Mouse (Mus musculus) gastrocnemius, postnatal 36 days (tissue): ENCODE data around the gene Hfe2. TPM values are rescaled to one million over a fixed set of nuclear protein-coding genes. Genes with fewer than 3 reads are reported as not detected.
A peak's percentile ranks its signal among the peaks of the same experiment; 100 is the strongest.
"Not testable (repeated sequence)": the region's sequence is repeated elsewhere in the genome, so short reads cannot be mapped to it uniquely, and the experiment has no call there.

Experiments used
- DNase-seq, 2 experiments: peaks; one replicate each; pipeline ENCODE4 v3.0.0; 2022
- intact Hi-C: fragments of 180-260 bp; cut with DNase I; formaldehyde crosslinking; loops from one replicate; pipeline ENCODE4 v1.15.1; 2025
- total RNA-seq, 2 experiments: library from RNA; stranded (reverse); gene quantifications; 2 replicates each; pipeline ENCODE4 v1.2.3; 2021

Hfe2 gene
- total RNA-seq, 2 experiments from 2014 or later = 612 to 621 TPM

DNA sequence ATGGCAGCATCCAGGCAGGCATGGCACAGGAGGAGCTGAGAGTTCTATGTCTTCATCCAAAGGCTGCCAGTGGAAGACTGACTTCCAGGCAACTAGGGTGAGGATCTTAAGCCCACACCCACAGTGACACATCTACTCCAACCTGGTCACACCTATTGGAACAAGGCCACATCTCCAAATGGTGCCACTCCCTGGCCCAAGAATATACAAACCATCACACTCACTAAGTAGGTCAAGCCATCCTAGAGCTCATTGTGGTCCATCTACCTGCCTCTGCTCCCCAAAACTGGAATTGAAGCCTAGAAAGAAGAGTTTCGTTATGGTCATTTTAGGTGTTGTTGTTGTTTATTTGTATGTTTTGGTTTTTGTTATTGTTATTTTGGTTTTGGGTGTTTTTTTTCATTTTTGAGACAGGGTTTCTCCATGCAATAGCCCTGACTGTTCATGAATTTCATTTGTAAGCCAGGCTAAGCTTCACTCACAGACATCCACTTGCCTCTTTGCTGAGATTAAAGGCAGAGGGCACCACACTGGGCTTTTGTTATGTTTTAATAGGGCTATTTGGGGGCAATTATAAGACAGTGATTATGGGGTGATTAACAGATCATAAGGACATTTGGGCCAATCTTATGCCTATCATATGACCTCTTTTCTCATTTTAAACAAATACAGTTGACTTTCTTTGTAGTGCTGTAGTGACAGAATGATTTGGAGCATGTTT is 29.3 kb upstream of the Hfe2 start:
- intact Hi-C loops = loop anchor here (5.0 kb wide), 1 partner anchor 37 kb away; no protein-coding TSS in a partner anchor
- DNase-seq = no peak

DNA sequence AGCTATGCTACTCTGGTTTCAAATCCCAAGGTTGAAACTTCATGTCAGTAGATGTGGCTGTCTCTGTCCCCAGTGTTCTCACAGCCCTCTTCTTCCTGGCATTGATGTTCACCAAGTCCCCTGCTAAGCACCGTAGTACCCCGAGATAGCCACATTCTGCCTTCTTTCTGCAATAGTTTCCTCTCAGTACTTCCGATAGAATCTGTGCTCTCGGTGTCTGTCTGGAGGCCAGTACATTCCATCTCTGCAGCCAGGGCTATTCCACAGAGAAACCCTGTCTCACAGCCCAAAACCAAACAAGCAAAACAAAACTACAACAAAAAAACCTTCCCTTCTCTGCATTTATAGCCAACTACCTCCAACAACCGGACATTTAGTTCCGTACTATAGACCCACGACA is 28.8 kb upstream of the Hfe2 start:
- intact Hi-C loops = loop anchor here (5.0 kb wide), 1 partner anchor 36 kb away; no protein-coding TSS in a partner anchor
- no peak for DNase-seq

DNA sequence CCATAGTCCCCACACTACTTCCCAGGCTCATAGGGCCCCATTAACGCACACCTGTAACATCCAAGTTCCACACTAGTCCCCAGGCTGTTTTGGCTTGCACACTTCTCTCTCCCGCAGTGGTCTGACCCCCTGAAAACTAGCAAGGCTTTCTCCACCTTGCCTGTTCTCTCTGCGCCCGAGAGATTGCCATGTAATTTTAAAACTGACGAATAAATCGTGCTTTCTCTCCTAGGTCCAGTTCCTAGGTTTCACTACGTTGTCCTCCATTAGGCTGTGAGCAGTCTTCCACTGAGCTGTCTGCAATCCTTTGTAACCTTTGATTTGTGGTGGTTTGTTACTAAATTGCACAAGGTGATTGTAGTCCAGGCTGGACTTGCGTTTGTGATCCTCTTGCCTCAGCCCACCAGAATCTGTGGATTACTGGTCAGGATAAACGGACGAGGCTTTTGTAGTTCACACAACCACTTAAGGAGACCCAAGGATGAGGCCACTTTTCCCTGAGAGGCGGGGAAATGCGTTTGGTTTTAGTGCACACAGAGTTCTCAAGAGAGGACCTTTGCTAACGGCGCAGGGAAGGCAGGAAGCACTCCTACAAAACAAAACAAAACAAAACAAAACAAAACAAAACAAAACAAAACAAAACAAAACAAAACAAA is 28.2 kb upstream of the Hfe2 start:
- intact Hi-C loops = loop anchor here (5.0 kb wide), 1 partner anchor 36 kb away; no protein-coding TSS in a partner anchor

DNA sequence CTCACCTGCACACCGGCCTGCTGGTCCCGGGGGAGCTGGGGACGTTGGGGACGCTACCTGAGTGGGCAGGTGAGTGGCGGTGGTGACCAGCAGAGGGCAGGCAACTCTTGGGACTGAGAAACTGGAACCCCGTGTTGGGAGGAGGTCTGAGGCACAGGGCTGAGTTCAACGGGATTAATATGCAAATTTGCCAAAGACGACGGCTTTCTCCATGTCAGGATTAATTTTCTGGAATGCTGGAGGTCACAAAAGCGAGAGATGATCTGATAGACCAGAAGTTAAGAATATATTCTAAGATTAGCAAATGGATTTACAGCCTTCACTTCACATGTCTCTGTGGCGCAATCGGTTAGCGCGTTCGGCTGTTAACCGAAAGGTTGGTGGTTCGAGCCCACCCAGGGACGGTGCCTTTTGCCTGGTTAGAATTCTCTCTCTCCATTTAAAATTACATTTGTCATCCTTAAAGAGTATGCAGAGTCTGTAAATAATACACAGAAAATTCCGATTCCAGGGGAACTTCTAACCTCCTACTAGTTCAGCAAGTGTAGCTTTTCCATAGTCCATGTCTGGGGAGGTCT is 27.4 kb upstream of the Hfe2 start:
- DNase-seq = peak; percentile 51 to 75
- intact Hi-C loops = loop anchor here (5.0 kb wide), 1 partner anchor 35 kb away; no protein-coding TSS in a partner anchor

More for the DNA sequence above, 28.2 kb upstream of the Hfe2 start:
- DNase-seq = not testable (repeated sequence)

DNA sequence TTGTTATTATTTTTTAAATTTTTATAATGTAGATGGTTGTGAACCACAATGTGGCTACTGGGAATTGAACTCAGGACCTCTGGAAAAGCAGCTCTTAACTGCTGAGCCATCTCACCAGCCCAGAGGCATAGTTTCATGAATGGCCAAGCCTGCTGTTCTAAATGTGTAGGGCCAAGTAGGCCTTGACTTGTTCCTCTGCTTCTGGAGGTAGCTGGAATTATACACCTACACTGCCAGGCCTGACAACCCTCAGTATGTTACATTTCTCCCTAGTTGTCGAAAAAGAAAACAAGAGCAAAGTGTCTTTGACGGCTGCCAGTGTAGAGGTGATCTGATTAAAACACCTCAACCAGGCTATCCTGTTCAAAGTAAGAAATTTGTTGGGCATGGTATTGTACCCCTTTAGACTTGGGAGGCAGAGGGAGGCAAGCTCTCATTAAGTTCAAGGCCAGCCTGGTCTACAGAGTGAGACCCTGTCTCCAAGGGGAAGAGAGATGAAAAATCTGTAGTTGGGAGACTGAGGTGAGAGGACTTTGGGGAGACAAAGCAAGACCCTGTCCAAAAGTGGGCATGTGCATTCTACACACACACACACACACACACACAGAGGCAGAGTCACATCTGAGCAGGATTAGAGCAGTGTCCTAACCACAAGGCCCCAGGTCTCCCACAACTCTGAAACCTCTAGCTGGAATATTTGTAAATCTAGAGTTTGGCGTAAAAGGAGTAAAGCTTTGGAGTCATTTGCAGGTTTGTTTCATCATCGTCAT is 26.3 kb upstream of the Hfe2 start:
- DNase-seq = no peak
- intact Hi-C loops = loop anchor here (5.0 kb wide), 1 partner anchor 34 kb away; no protein-coding TSS in a partner anchor

DNA sequence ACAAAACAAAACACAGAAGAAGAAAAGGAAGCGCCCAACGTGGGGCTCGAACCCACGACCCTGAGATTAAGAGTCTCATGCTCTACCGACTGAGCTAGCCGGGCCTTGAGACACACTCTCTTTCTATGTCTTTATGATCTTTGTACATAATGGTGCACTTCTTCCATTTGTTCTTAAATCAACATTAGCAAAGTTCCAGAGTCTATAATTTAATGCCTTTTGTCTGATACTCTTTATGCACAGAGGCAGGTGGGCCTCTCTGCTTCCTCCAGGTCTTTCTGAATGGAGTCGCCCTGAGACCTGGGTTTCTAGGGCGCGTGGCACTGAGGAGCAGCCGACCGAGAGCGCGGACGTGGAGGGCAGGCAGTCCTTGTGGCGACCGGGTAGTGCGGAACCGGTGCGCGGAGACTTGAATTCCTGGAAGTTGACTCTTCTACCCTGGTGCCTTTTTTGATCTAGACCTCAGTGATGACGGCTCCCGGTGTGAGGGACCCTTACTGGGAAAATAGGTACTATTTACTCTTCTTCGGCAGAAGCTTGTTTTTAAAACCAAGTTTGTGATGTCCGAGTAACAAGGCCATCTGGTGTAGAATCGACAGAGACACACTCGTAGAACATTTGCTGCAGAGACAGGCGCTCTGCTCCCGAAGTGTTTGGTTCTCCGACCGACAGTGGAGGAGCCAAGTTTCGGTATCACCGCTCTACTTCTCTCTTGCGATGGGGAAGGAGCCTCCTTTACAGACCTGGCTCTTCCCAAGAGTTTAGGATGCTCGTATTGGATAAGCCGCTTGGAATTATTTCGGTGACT is 25.3 kb upstream of the Hfe2 start:
- intact Hi-C loops = loop anchor here (5.0 kb wide), 1 partner anchor 33 kb away; no protein-coding TSS in a partner anchor
- DNase-seq = peak; percentile 55 to 72

DNA sequence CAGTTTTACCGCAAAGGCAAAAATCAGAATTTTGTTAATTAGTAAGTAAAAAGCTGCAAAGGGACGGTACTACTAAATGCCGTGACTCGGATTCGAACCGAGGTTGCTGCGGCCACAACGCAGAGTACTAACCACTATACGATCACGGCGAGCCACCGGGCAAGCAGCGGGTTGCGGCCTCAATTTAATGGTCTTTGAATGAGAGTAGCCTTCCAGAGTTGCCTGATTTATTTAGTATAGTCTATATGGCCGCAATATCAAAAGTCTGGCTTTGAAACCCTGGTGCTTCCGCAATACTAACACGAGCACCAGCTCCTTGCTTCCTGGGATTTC is 24.7 kb upstream of the Hfe2 start:
- DNase-seq = peak; percentile 85 to 93
- intact Hi-C loops = no loop called here

DNA sequence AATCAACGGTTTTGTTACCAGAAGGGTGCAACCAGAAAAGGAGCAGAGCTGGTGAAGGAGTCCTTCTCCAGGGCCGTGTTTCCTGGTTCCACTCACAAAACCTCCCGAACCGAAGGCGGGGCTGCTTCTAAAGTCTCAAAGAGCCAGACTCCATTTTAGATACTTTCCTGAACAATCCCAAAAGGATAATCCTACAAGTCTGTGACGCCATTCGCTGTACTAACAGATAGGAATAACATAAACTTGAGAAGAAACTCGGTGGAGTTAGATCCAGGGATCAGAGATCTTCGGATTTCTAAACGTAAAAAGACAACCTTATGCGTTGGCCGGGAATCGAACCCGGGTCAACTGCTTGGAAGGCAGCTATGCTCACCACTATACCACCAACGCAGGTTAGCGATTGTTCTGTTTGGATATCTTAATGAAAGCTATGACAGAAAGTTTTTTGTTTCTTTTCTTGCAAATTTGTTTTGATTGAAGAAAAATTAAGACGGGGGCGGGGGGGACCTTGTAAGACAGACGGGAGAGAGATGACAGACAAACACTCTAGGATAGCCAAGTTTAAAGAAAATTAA is 24.2 kb upstream of the Hfe2 start:
- peak; percentile 81 to 85 for DNase-seq

DNA sequence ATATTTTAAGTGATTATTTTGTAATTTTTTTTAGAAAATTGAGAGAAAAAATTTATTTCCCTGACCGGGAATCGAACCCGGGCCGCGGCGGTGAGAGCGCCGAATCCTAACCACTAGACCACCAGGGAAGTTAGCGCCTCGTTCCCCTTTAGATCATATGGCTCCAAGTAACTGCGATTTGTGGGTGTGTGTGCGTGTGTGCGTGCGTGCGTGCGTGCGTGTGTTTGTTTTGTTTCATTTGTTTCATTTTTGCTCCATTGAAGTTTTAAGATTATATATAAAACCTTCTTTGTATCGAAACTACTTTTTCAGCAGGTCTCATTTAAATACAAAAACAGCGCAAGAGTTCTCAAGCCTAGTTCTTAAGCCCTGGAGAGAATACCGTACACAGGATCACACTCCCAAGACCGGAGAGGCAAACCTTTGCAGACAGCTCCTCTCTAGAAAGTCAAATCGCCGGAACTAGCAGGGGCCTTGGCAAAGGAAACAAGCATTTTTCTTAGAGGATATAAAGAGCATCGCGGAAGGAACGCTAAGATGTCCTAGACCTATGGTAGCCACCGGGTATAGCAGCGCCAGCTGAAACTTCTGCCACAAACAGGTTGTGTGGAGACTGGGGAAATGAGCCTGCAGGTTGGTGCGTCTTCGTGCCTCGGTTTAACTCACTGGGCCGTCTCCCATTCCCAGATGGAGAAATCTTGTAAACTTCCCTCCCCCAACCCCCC is 23.4 kb upstream of the Hfe2 start:
- intact Hi-C loops = no loop called here
- DNase-seq = peak; percentile 79 to 84

More for the DNA sequence above, 24.2 kb upstream of the Hfe2 start:
- intact Hi-C loops = no loop called here

DNA sequence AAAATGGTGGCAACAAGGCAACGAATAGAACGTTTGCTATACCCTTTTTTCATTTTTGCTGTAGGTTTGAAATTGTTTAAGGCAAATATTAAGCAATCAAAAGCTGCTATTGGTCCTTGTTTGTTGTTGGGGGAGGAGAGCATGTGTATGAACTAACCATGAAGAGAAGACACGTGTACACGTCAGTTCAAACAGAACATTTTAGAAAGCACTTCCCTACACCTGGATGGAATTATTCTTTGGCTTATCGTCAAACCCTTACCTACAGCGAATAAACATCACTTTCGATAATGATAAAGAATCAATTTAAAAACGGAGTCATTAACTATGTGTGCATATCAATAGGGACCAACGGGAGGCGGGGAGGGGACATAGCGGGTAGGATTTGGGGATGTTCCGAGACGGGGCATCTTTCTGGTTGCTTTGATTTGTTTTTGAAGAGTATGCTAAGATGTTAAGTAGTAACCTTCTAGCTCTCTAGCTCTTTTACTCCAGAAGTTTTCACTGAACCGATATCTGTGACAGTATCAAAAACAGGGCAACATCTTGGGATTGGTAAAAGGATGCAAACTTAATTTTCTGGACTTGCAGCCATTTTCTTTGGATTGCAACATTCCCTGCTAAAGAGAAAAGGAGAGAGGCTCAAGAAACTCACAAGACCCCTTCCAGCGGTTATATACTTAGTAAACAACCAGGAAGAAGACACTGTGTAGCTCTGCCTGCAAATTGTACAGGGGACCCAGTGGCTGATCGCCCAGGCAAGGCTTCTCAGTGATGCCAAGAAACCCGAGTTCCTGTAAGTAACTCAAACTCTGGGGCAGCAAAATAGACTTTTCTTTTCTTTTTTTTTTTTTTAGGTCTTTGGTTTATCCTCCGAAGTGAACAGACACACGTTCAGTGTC is 22.5 kb upstream of the Hfe2 start:
- intact Hi-C loops = no loop called here
- no peak for DNase-seq

DNA sequence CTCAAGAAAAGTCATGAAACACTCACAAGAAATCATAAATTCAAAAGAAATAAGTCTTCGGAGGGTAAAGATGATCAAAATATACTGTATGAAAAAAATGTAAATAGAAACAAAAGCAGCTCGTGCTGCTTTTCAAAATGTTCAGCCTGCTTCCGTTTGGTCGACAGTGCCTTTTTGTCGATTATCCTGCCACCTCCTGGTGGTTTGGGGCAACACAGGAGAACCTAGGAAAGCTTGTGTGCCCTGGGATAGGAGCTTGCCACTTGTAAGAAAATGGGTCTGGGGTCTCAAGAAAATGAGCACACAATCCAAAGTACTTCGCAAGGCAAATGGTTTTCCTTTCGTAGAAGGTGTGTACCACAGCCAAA is 21.9 kb upstream of the Hfe2 start:
- intact Hi-C loops = no loop called here
- DNase-seq = peak; percentile 58 to 67

DNA sequence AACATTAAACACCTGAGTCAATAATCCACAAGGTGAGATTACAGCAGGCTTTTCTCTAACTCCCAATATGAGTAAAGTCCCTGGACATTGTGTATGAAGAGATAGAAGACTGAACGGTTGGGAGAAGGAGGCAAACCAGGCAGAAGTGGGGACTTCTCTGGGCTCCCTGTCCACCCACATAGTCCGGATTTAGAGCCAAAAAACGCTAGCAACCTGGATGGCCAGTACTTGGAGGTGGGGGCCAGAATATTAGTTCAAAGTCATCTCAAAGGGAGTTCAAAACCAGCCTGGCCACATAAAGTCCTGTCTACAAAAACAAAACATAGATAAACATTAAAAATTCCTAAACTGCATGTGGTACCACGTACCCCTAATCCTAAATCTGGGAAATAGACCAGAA is 21.0 kb upstream of the Hfe2 start:
- intact Hi-C loops = no loop called here
- DNase-seq = no peak

DNA sequence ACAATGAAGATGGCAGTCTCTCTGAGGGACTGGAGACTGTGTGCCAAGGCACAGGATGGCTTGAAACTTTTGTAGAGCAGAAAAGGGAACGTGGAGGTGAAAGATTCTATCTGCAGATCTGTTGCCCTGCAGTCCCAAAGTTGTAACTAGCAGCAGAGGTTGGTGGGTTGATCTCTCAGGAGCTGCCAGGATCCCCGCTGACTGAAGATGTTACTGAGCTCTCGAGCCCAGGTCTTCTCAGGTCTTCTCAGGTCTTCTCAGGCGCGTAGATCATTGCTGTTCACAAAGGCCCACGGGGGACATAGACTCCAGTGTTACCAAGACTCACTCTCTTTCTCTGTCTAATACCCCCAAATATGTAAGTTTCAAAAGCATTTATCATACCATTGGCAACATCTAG is 20.0 kb upstream of the Hfe2 start:
- intact Hi-C loops = no loop called here
- no peak for DNase-seq

DNA sequence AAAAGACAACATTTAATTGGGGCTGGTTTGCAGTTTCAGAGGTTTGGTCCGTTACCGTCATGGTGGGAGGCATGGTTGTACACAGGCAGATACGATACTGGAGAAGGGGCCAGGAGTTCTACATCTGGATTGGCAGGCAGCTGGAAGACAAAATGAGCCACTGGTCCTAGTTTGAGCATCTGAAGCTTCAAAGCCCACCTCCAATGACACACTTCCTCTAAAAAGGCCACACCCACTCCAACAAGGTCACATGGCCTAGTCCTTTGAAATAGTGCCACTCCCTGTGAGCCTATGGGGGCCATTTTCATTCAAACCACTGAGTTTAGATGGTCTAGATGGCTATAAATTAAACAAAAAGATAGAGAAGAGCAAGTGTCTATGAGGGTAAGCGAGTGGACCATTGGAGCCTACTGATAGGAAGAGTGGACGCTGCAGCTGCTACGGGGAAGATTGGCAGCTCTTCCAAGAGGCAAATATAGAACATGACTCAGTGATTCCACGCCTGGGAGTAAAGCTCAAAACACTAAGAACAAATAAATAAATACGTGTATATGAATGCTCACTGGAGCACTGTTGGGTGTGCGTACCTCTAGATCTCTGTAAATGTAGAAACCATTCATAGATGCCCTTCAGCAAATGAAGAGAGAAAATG is 18.4 kb upstream of the Hfe2 start:
- intact Hi-C loops = no loop called here
- no peak for DNase-seq

DNA sequence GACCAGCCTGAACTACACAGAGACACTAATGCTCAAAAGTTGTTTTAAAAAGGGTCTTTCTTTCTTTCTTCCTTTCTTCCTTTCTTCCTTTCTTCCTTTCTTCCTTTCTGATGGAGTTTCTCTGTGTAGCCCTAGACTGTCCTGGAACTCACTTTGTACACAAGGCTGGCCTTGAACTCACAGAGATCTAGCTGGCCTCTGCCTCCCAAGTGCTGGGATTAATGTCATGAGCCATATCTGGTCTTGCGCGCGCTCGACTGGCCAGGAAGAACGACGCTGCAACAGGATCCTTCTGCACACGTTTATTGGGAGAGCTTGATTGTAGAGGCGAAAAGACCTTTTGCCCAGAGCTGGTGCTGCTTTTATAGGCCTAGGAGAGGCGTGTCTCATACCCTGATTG is 17.0 kb upstream of the Hfe2 start:
- intact Hi-C loops, DNase-seq: not testable (repeated sequence)

DNA sequence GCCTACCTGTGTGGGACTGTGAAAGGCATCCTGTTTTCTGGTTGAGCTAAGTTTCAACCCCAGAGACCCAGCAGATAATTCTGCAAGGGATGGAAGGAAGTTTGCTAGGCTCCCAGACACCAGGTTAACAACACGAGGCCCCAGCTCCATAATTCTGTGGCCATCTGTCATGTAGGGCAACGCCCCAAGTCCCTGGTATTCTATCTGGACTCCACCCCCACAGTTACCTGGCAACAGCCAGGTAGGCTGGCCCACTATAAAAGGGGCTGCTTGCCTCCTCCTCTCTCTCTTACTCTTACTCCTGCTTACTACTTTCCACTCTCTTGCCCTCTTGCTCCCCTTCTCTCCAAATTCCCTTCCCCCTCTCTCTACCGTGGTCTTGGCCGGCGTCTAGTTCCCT is 4.8 kb upstream of the Hfe2 start:
- DNase-seq = no peak
- intact Hi-C loops = no loop called here

DNA sequence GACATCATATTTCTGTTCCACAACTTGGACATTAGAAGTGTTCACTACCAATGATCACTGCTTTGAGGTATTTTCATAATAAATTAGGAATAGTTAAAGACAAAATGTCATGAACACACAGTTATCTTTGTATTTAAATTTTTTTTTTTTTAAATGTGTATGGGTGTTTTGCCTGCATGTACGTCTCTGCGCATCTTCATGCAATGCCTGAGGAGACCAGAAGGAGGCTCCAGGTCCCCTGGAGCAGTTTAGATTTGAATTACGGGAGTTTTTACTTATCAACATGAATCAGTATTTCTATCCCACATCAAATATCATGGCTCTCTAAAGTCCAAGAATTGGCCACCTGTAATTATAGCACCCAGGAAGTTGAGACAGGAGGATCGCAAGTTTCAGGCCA is 2.8 kb upstream of the Hfe2 start:
- intact Hi-C loops = no loop called here
- DNase-seq = no peak
